Mouse (Mus musculus) left cerebral cortex, postnatal 10 days (tissue): ENCODE results near the gene Cenpl. TPM values are rescaled to one million over a fixed set of nuclear protein-coding genes. Genes with fewer than 3 reads are reported as not detected.

Source experiments
- DNase-seq, 2 experiments: peaks; one replicate each; pipeline ENCODE4 v3.0.0; 2021 to 2022; ENCODE audit warnings: low spot score in 2 of 2, mixed read lengths in 1 of 2; ENCODE audit errors: extremely low spot score in 1 of 2
- intact Hi-C: fragments of 180-260 bp; cut with DNase I; formaldehyde crosslinking; loops from one replicate; pipeline ENCODE4 v1.15.1; 2025
- total RNA-seq, 2 experiments: library from RNA; stranded (reverse); gene quantifications; 2 replicates each; pipeline ENCODE4 v1.2.3; 2021

Cenpl gene
- total RNA-seq, 2 experiments from 2014 or later, result 2.1 to 2.3 TPM

DNA sequence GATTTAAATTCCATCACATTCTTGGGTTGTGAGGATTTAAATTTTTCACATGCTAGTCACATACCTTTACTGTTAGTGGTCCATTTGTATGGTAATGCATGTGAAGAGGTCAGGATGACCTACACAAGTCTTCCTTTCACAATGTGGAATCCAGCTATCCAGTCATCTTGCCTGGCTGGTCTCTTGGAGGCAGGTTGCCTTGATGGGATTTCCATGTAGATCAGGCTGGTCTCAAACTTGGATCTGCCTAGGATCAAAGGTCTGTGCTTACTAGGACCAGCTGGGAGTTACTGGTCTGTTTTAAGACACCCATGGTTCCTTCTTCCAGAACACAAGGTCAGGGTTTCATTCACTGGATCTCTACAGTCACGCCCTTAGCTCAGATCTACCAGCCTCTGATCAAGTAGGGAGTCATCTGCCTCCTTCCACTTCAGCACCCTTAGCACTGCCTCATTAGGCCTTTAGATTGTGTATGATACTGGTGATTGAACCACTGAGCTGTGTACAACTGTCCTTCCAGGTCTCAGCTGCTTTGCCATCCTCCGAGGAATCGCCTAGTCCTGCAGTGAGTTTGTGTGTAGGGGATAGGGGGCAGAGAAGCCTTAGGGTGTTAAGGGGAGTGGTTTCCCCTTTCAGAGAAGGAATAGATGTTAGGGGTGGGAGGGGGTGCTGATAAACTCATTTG, 30.6 kb upstream of the Cenpl start:
- intact Hi-C loops, result no loop called here

DNA sequence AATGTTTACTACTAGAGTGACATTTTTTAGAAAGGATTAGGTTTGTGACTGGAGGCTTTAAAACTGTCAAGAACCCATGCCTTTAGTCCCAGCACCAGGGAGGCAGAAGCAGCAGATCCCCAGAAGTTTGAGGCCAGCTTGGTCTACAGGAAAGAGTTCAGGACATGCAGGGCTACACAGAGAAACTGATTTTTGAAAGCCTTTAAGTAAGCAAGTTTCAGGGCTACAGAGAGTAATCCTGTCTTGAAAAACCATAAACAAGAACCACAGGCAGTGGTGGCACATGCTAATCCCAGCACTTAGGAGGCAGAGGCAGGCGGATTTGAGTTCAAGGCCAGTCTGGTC, 30.1 kb upstream of the Cenpl start:
- intact Hi-C loops, result no loop called here
- DNase-seq, result no peak

More for the DNA sequence above, 30.6 kb upstream of the Cenpl start:
- DNase-seq, result no peak

DNA sequence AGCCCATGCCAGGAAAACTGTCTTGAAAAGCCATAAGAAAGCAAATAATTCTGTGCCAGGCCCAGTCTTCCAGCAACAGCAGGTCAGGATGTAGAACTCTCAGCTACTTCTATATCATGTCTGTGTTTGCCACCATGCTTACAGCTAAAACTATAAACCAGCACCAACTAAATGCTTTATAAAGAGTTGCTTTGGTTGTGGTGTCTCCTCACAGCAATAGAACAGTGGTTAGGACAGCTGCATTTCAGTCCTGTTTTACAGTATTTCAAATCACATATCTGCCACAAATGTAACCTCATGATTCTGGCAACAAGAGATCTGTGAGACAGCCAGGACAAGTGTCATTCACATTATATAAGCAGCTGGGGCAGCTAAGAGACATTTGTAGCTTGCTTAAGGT, 29.7 kb upstream of the Cenpl start:
- intact Hi-C loops, result no loop called here
- DNase-seq, result no peak

DNA sequence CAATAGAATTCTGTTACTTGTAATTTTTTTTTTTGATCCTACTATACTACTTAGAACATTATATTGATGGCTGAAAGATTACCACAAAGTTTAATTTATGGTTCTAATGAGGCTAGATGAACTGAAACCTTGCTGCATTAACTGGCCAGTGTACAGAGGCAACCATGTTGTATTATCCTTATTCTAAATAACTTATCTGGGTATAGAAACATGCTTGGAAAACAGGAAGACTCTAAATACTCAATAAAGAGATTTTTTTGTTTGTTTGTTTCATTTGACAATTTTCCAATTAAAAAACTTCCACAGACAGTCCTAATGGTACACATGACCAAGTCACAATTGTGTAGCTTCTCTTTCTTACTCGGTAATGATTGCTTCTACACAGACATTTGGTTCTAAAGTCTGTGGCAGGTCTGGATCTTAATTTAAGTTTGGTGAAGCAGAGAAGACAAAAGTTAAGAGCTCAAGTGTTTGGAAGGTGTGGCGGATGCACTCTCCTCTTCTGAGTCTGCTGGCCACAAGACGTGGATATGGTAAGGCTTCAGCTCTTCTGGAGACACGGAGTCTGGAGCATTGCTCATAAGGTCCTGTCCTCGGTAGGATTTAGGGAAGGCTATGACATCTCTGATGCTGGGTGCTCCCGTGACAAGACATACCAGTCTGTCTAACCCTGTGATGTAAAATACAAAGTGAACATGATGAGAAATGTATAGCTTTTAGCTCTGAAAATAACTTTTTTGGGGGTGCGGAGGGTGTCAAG, 29.1 kb upstream of the Cenpl start:
- DNase-seq, result no peak
- intact Hi-C loops, result no loop called here

DNA sequence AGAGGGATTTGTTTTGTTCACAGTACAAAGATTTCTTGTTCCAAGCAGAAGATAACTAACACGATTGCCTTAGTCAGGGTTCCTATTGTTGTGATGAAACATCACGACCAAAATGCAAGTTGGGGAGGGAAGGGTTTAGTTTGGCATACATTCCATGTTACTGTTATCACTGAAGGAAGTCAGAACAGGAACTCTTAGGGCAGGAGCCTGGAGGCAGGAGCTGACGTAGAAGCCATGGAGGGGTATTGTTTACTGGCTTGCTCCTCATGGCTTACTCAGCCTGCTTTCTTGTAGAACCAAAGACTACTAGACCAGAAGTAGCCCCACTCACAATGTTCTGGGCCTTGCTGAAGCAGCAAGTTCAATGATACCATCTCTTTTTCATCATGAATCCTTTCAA, 23.5 kb upstream of the Cenpl start:
- intact Hi-C loops, result no loop called here
- no peak for DNase-seq

DNA sequence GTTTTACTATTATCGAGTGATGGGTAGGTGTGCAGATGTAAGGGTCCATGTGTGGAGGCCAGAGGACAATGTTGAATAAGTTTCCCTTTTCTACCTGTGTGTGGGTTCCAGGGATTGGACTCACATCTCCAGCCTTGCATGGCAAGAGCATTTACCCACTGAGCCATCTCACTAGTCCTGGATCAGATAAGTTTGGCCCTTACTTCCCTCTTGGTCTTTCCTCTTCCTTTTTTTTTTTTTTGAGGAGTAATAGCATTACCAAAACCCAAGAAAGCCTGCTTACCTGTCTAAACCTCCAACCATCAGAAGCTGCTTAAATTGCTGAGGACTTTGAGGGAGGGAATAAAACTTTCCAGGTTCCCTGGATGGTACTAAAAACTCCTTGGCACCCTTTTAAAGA, 13.3 kb upstream of the Cenpl start:
- no peak for DNase-seq
- intact Hi-C loops, result no loop called here

DNA sequence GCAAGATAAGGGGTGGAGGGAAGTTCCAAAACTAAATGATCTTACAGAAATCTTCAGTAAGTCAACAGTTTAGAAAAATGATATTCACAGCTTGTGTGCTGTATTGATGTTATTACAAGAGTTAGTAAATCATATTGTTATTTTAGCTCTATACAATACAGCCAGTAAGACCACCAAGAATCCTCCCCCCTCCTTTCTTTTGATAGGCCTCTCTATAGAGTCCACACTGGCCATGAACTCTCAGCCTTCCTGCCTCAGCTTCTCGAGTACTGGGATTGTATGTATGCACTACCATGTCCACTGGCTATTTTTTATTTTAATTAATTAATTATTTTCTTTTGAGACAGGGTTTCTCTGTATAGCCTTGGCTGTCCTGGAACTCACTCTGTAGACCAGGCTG, 7.2 kb upstream of the Cenpl start:
- intact Hi-C loops, result no loop called here
- no peak for DNase-seq

DNA sequence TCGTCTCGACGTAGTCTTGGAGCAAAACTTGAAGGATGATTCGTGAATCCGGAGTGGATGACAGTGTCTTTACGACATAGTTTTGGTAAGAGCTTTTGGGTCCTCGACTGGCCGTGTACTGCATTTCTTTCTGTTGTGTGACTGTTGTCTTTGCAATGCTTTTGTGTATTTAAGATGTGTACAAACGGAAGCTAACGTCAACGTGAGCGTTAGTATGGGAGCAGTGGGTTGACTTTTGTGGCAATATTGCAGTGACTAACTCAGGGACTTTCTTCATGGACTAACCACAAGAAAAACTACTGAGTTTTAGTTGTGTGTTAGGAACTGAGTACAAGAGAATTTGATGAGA, 733 bp downstream of the Cenpl start:
- intact Hi-C loops, result no loop called here

DNA sequence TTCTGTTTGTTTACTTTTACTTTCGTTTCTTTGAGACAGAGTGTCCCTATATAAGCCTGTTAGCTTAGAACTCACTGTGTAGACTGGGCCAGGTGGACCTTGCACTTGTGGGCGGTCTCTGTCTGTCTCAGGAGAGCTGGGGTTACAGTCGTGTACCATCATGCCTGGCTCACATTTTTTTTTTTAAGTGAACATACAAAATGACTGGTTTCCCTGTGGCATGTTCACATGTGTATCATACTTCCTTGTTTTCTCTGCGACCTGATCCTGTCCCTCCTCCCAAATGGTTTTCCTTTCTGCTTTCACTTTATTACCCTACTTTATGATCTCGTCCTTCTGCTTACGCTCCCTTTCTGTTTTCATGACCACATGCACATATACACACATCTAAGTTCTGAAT, 5.7 kb downstream of the Cenpl start:
- intact Hi-C loops, result no loop called here
- DNase-seq, result no peak

More for the DNA sequence above, 733 bp downstream of the Cenpl start:
- DNase-seq, result no peak

DNA sequence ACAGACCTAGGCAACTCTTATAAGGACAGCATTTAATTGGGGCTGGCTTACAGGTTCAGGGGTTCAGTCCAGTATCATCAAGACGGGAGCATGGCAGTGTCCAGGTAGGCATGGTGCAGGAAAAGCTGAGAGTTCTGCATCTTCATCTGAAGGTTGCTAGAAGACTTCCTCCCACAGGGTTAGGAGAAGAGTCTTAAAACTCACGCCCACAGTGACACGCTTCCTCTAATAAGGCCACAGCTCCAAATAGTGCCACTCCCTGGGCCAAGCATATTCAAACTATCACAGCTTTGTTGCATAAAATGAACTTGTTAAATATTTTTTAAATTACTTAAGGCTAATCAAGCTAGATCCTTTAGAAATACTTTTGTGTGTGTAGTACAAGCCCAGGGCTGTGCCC, 6.7 kb downstream of the Cenpl start:
- intact Hi-C loops, result no loop called here
- no peak for DNase-seq

DNA sequence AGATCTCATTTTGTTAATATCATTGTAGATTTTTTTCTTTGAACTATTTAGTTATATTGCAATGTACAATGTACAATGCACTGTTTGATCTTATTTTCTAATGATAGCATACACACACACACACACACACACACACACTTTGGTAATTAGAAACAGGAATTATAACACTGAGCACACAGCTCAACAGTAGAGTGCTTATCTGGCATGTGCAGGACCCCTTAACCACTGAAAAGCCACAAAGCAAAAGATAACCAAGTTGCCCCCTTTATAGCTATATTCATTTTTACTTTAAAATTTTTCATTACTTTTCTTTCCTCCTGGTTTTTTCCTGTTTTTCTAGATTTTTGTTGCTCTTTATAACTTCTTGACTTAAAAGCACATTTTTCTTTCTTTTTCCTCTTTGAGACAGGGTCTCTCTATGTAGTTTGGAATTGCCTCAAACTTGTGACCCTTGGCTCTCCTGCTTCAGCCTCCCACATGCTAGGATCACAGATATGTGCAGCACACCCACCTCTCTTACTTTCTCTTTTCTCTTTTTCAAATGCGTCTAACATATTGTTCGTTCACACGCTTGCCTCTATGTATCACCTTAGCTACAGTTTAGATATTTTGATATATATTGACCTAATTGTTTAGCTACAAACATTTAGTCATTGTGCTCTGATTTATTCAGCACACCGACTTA, 29.4 kb downstream of the Cenpl start:
- DNase-seq, result no peak
- intact Hi-C loops, result no loop called here

DNA sequence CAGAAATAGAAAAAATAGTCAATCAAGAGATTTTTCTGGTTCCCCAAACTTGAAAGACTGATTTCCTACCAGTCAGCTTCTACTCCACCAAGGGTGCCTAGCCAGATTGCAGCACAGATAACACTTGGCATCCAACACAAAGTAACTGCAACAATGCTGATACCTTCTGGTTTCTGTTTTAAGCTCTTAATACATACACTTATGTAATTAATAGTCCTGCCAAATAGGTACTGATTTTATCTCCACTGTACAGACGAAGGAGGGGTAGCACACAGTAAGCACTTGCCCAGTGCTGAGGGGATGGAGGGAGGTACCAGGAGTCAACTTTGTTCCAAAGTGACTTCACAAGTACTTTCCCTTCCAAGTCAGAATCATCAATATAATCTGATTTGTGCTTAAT, 33.3 kb downstream of the Cenpl start:
- intact Hi-C loops, result no loop called here

DNA sequence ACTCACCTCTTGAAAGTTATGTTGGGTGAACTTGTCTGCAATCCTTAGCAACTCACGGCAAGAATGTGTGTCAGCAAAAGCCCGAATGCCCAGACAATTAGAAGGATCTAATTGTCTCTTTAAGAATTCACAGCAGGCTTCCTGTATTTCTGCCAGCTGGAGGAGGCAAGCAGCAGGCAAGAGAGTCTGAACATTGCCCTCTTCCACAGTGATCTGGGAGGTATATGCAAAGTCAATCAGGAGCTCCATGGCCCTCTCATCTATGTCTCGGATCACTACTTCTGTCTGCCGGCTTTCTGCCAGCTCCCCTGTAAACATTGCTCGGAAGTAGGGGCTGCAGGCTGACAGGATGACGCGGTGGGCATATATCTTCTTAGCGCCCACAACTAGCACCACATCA, 38.7 kb downstream of the Cenpl start:
- intact Hi-C loops, result no loop called here
- no peak for DNase-seq

More for the DNA sequence above, 33.3 kb downstream of the Cenpl start:
- DNase-seq, result no peak

DNA sequence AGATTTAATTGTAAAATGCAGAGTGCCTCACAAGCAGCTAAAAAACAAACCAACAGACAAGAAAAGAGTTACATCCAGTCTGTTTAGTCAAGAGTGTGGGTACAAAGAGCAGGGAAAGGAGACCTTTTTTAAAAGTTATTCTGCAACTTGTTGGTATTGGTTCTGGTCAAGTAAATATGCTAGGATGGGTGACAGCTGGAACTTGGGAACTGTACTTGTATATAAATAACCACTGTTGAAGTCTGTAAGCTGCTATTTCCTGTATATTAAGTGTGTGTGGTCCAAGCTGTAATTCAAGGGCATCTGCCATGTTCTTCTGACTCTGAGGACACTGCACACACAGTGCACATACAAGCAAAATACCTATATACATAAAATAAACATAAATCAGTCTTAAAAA, 44.1 kb downstream of the Cenpl start:
- intact Hi-C loops, result no loop called here
- no peak for DNase-seq

DNA sequence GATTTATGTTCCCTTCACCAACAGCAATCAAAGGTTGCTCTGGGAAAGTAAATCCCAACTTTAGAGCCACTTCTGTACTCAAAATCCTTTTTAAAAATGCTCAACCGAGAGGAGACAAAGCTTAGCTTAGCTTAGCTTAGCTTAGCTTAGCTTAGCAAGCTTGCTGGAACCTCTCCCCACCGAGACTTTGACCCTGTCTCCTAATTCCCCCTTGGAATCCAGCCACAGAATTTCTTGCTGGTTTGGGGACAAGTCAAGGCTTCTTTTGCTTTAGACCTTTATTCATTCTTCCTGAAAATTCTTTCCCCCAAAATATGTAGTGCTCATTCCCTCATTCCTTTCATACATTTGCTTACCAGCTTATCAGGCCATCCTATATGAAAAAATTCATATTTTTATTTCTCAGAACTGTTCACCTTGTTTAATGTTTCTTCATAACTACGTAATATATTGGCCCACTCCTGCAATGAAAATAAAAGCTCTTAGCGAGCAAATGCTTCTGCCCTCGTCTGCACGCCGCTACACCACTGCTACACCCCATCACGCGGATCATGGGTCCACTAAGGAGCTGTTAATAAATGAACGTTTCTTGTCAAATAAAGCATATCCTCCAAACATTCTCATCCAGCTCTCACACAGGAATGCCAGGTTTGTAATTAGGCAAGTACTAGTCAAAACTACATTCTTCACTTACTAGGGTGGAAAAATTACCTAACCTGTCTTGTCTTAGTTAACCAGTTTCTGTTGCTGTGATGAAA, 52.3 kb downstream of the Cenpl start:
- DNase-seq, result no peak
- intact Hi-C loops, result no loop called here

DNA sequence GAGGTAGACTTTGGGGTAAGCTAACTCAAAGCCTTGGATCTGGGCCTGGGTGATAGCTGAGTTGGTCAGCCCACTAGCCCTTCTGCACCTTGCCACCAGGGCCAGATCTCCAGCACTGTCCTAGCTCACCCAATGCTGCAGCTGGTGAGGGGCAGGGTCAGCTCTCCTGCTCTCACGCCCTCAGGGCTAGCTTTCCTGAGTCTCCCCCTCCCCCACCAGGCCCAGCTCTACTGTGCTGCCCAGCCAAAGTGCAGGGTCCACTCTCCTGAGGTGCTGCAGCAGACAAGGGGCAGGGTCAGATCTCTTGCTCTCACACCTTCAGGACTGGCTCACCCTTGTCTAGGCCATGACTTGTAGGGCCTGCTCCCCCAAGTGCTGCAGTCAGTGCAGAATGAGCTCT, 55.9 kb downstream of the Cenpl start:
- intact Hi-C loops, result no loop called here
- DNase-seq, result no peak

DNA sequence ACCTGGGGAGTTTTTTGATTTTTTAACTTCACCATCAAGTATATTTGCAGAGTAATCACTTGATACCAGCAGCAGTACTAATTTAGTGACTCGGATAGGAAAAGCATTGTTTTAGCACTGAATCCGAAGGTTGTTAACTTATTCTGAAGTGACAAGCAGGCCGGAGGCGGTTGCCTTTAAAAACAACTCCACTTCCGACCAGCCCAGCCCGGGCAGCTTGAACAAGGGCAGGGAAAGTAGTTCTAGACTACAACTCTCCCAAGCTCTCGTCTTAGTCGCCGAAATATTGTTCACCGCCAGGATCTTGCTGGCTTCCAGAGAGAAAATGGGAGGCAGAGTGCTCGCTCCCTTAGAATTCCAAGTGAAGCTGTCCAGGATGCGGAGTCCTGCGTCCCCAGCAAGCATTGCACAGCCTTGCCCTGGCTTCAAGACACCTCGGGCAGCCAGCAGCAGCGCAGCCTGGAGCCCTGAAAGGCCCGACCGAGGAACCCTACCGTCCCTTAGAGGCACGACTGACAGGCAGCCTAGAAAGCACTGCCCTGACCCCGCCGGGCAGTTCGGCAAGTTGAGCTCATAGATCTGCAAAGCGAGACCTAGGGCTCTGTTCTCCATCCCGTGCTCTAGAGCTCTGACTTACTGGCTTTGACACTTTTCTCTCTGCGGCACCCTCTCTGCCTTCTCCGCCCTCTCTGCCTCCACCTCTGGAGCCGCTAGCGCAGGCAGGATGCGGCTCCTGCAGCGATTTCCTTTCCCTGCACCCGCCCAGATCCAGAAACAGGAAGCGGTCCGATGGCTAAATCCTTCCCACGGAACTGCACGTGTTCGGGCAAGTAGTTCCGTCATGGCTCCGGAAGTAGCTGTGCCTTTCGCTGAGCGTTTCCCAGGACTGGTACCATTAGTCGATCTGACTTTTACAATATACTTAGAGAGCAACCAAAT, 60.5 kb downstream of the Cenpl start, which contains the start of gene Klhl20:
Gene Klhl20 (minus strand): TSS at position 786 of the 939 bp plus-strand sequence.
- DNase-seq, result peak; percentile 93 to 96
- intact Hi-C loops, result no loop called here
